Mouse (Mus musculus) cerebellum, adult 2 months (tissue): ENCODE data around the gene Camk1.

Experiments
- CTCF ChIP-seq: fragments of 200-500 bp; IDR thresholded peaks from 2 replicates; pipeline ENCODE4 v1.5.1; 2011; ENCODE audit warnings: low read depth, mild to moderate bottlenecking, control low read depth, low read length, moderate library complexity, borderline replicate concordance; ENCODE audit not compliant: insufficient read depth
- POLR2A ChIP-seq: fragments of 200-500 bp; IDR thresholded peaks from 2 replicates; pipeline ENCODE4 v1.6.1; 2011; ENCODE audit warnings: low read length, control low read depth, borderline replicate concordance; ENCODE audit not compliant: insufficient read depth

GRCm38 (mm10) chr6:113361476-113361875 is 17.7 kb upstream of the Camk1 start:
- TF ChIP-seq POLR2A: no peak
- no peak for TF ChIP-seq CTCF
